34 mouse cellular contexts compared by ENCODE assay signal in genomic region chr14:49201073-49201778, GRCm38 (mm10). TPM values are rescaled to one million over a fixed set of nuclear protein-coding genes. Genes with fewer than 3 reads are reported as not detected.
DNase-seq lines count a peak whose midpoint lies in the region; ATAC-seq and TF ChIP-seq lines count a peak whose summit lies in the region.
"Had no signal": no experiment of that assay in that cellular context is flagged by ENCODE, and none has a peak within 500 bp of the region (broad histone marks: within the 10 kb centered on the region; RNA-seq: fewer than 3 reads in every experiment).

No protein-coding gene starts in this region.

- H3K4me3 ChIP-seq in lung, postnatal 0 days (ENCODE audit: low read depth, low read length) = no peak overlapping the region
- H3K4me3 ChIP-seq: forebrain, embryonic 15.5 days; gastrocnemius, adult 2 months; heart, embryonic 12.5 days; liver, embryonic 13.5 days; megakaryocyte, embryonic 14.5 days; midbrain, embryonic 12.5 days; myocyte; neural tube, embryonic 13.5 days had no signal

- WGBS in lung, postnatal 0 days = 41% methylated on average over 9 of the region's 9 CpGs

- no peaks in the 10 kb centered on the region for H3K36me3 ChIP-seq in lung, postnatal 0 days (ENCODE audit: insufficient read depth, low read length)
- H3K36me3 ChIP-seq: forebrain, embryonic 15.5 days; heart, embryonic 12.5 days; liver, embryonic 13.5 days; midbrain, embryonic 12.5 days; neural tube, embryonic 13.5 days had no signal

- no peak overlapping the region for H3K9ac ChIP-seq in lung, postnatal 0 days (replicated peaks; ENCODE audit: low read depth)
- H3K9ac ChIP-seq: forebrain, embryonic 15.5 days; heart, embryonic 12.5 days; hindbrain, embryonic 14.5 days; liver, embryonic 13.5 days; midbrain, embryonic 12.5 days; neural tube, embryonic 13.5 days had no signal

- H3K27me3 ChIP-seq in lung, postnatal 0 days (replicated peaks; ENCODE audit: insufficient read depth, low read length) = no peaks in the 10 kb centered on the region
- H3K27me3 ChIP-seq: forebrain, embryonic 15.5 days; heart, embryonic 12.5 days; liver, embryonic 13.5 days; megakaryocyte, embryonic 14.5 days; midbrain, embryonic 12.5 days; neural tube, embryonic 13.5 days; Patski had no signal

- H3K4me2 ChIP-seq in lung, postnatal 0 days (replicated peaks; ENCODE audit: low read depth, low read length) = no peak overlapping the region
- H3K4me2 ChIP-seq: forebrain, embryonic 15.5 days; heart, embryonic 12.5 days; hindbrain, embryonic 14.5 days; liver, embryonic 13.5 days; midbrain, embryonic 12.5 days; neural tube, embryonic 13.5 days had no signal

- no peaks in the 10 kb centered on the region for H3K9me3 ChIP-seq in lung, postnatal 0 days (ENCODE audit: low read length)
- H3K9me3 ChIP-seq: forebrain, embryonic 15.5 days; heart, embryonic 12.5 days; liver, embryonic 13.5 days; megakaryocyte, embryonic 14.5 days; midbrain, embryonic 12.5 days; neural tube, embryonic 13.5 days had no signal

- peak; percentile 6 for DNase-seq in embryo, embryonic 11 days
- DNase-seq in embryo, embryonic 10.5 days (ENCODE audit: low spot score) = no peak
- peak; percentile 21 for DNase-seq in R1 (ENCODE audit: low read depth, low spot score)
- DNase-seq in lung, postnatal 0 days (ENCODE audit: low spot score) = peak; percentile 46
- peak; percentile 4 for DNase-seq in yolk sac, embryonic 10.5 days (ENCODE audit: low spot score)
- no peak for DNase-seq in adrenal gland, postnatal 25 days
- no peak for DNase-seq in left cerebral cortex, adult 18-20 months (ENCODE audit: low spot score in 2 of 2)
- DNase-seq: adrenal gland, postnatal 36 days; cerebellum, adult 2 months; cerebellum, postnatal 14 days; gastrocnemius, adult 2 months; gastrocnemius, postnatal 36 days; heart, adult 18-20 months; heart, postnatal 4 days; kidney, adult 9 months; kidney, postnatal 25 days; liver, embryonic 13.5 days had no signal

- no peak for TF ChIP-seq CTCF in lung, postnatal 0 days (IDR thresholded peaks at IDR 0.05)

- peak; percentile 40; the same call in 1 of the 2 replicates for TF ChIP-seq EP300 in lung, postnatal 0 days (IDR thresholded peaks at IDR 0.05)

- no peaks in the 10 kb centered on the region for H3K4me1 ChIP-seq in lung, postnatal 0 days (ENCODE audit: insufficient read depth, low read depth, low read length)
- H3K4me1 ChIP-seq: forebrain, embryonic 15.5 days; liver, embryonic 13.5 days; midbrain, embryonic 12.5 days; neural tube, embryonic 13.5 days had no signal

- no peak overlapping the region for H3K27ac ChIP-seq in lung, postnatal 0 days (ENCODE audit: low read length)
- H3K27ac ChIP-seq: forebrain, embryonic 15.5 days; gastrocnemius, adult 2 months; hindbrain, embryonic 14.5 days; liver, embryonic 13.5 days; midbrain, embryonic 12.5 days; neural tube, embryonic 13.5 days had no signal

- ATAC-seq in lung, postnatal 0 days = peak; percentile 82
- ATAC-seq: forebrain, embryonic 15.5 days; intestine, postnatal 0 days; Patski had no signal

RNA-seq across cellular contexts. Expression of gene Naa30, which starts 29.2 kb away (rescaled TPM):
- 6.2 and 7.5 TPM in 2 replicates for polyA plus RNA-seq in lung, postnatal 0 days (2015; fragmentation: Nextera tagmentation; extraction: Ambion mirVana)
- 29.1 and 32.0 TPM in 2 replicates for total RNA-seq in adrenal gland, postnatal 25 days (2021)
- total RNA-seq in left cerebral cortex, adult 18-20 months (2021) = 10 to 100 TPM; 37.1 to 40.1 TPM

RNA-seq across cellular contexts. Expression of gene ccdc198, which starts 44.0 kb away (rescaled TPM):
- polyA plus RNA-seq in lung, postnatal 0 days (2015; fragmentation: Nextera tagmentation; extraction: Ambion mirVana) = 0.13 and 0.19 TPM in 2 replicates
- not detected in 2 replicates for total RNA-seq in adrenal gland, postnatal 25 days (2021)
- not detected for total RNA-seq in left cerebral cortex, adult 18-20 months (2021)
- total RNA-seq: adrenal gland, postnatal 36 days; gastrocnemius, adult 2 months; gastrocnemius, postnatal 36 days; heart, adult 18-20 months; heart, postnatal 4 days; layer of hippocampus, adult 18-20 months; layer of hippocampus, postnatal 10 days; left cerebral cortex, adult 8-10 months; left cerebral cortex, postnatal 36 days; MEL; midbrain, postnatal 0 days had no signal
- polyA plus RNA-seq: cerebellum, adult 2 months; cortical plate, adult 2 months; limb, embryonic 14.5 days; midbrain, postnatal 0 days; myocyte; neural tube, embryonic 13.5 days had no signal

Comparison
In these comparisons a context has a peak if more than half of its experiments do, and no peak if none do; other contexts are left out.
1. DNase-seq: peak in embryo, embryonic 11 days (single experiment), R1 (single experiment), lung, postnatal 0 days (single experiment) and yolk sac, embryonic 10.5 days (single experiment); none in embryo, embryonic 10.5 days (single experiment), adrenal gland, postnatal 25 days (single experiment) and left cerebral cortex, adult 18-20 months (0 of 2).